Mouse (Mus musculus) cortical plate, adult 2 months (tissue): Measurements from ENCODE around the gene Rcbtb2.
"Not testable (repeated sequence)": the region's sequence is repeated elsewhere in the genome, so short reads cannot be mapped to it uniquely, and the experiment has no call there.

ENCODE experiments used
- CTCF ChIP-seq: fragments of 200-500 bp; IDR thresholded peaks from 2 replicates; pipeline ENCODE4 v1.5.1; 2011; ENCODE audit warnings: mild to moderate bottlenecking, control low read depth, low read length; ENCODE audit not compliant: insufficient read depth; ENCODE audit errors: extremely low read depth
- POLR2A ChIP-seq: fragments of 200-500 bp; IDR thresholded peaks from 2 replicates; pipeline ENCODE4 v1.6.1; 2011; ENCODE audit warnings: mild to moderate bottlenecking, low read length, control low read depth; ENCODE audit not compliant: insufficient read depth; ENCODE audit errors: extremely low read depth

DNA sequence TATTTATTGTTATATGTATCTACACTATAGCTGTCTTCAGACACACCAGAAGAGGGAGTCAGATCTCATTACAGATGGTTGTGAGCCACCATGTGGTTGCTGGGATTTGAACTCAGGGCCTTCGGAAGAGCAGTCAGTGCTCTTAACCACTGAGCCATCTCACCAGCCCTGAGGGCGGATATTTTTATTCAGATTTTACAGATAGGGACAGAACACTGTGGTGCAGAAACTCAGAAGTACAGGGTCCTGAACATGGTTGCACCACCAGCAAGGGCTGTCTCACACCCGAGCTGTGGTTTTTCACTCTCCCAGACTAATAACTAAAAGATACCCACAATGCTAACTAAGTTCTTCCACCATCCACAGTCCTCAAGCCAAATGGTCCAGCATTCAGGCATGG, 7.9 kb upstream of the Rcbtb2 start:
- not testable (repeated sequence) for TF ChIP-seq CTCF, POLR2A
